Mouse (Mus musculus) midbrain, embryonic 13.5 days (tissue): ENCODE data around the gene 5730596B20Rik. TPM values are rescaled to one million over a fixed set of nuclear protein-coding genes. Genes with fewer than 3 reads are reported as not detected.

Experiments
- ATAC-seq: fragments of 200-750 bp; cut with Nextera tagmentation; 2 replicates; pipeline ENCODE4 v1.8.0; 2017; ENCODE audit warnings: mild to moderate bottlenecking, moderate TSS enrichment, moderate library complexity
- H3K27ac ChIP-seq: fragments of 300-500 bp; sonication (generic); 2 replicates; pipeline ENCODE4 v1.5.1; 2015; ENCODE audit warnings: inconsistent platforms, mild to moderate bottlenecking, moderate library complexity
- H3K27me3 ChIP-seq: fragments of 300-500 bp; sonication (generic); 2 replicates; pipeline ENCODE4 v1.6.1; 2015; ENCODE audit warnings: mild to moderate bottlenecking, inconsistent platforms
- H3K36me3 ChIP-seq: fragments of 300-500 bp; sonication (generic); 2 replicates; pipeline ENCODE4 v1.6.1; 2015; ENCODE audit warnings: mild to moderate bottlenecking, inconsistent platforms
- H3K4me1 ChIP-seq: fragments of 300-500 bp; sonication (generic); replicated peaks from 2 replicates; pipeline ENCODE4 v1.6.1; 2015; ENCODE audit warnings: inconsistent platforms
- H3K4me2 ChIP-seq: fragments of 300-500 bp; sonication (generic); replicated peaks from 2 replicates; pipeline ENCODE4 v1.6.1; 2015; ENCODE audit warnings: moderate library complexity, mild to moderate bottlenecking, inconsistent platforms
- H3K4me3 ChIP-seq: fragments of 300-500 bp; sonication (generic); replicated peaks from 2 replicates; pipeline ENCODE4 v1.5.1; 2015; ENCODE audit warnings: mild to moderate bottlenecking, inconsistent platforms
- H3K9ac ChIP-seq: fragments of 300-500 bp; sonication (generic); replicated peaks from 2 replicates; pipeline ENCODE4 v1.6.1; 2015; ENCODE audit warnings: mild to moderate bottlenecking, inconsistent platforms
- H3K9me3 ChIP-seq: fragments of 300-500 bp; sonication (generic); 2 replicates; pipeline ENCODE4 v1.6.1; 2016; ENCODE audit warnings: mild to moderate bottlenecking, inconsistent platforms
- WGBS: fragments of 180-500 bp; shearing (Covaris S2); methylation state at CpG from one replicate; pipeline ENCODE4 v1.1.7; 2015; 5-methylcytosine and 5-hydroxymethylcytosine counted together
- polyA plus RNA-seq: library from polyadenylated mRNA; unstranded; fragments of >200 nt; fragmentation: Nextera tagmentation; extraction: Ambion mirVana; gene quantifications from 2 replicates; pipeline ENCODE4 v1.2.1, GENCODE M21; 2015

5730596B20Rik gene
- polyA plus RNA-seq, 1 experiment from 2014 or later = not detected

DNA sequence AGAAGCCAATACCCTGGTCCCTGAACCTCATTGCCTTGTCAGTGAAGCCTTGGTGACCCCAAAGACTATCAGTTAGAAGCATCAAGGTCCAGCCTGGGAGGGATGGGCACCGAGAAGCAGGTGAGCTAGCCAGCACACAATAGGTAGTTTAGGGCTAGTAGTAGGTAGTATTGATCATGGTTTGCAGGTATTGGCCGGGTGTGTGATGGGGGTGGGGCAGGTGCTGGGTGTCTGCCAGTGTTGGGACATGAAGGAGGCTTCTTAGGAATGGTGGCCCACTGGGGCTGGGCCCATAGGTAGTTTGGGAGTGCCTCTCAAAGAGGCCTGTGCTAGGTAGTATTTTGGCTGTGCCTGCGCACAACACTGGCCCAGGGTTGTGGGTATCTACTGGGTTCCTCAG lies 37.8 kb downstream of the 5730596B20Rik start:
- WGBS = 12% methylated on average over 3 of the region's 3 CpGs
- Histone ChIP-seq H3K36me3 (no peaks in the 10 kb centered on the region), H3K4me1 (peaks cover 9% of the 10 kb centered on the region), H3K27ac (no peak overlapping the region), H3K9me3 (no peaks in the 10 kb centered on the region), H3K4me3 (no peak overlapping the region), H3K27me3 (peaks cover 100% of the 10 kb centered on the region), H3K4me2 (no peak overlapping the region), H3K9ac (no peak overlapping the region)
- no peak for ATAC-seq

- no peak overlapping the region for H3K9ac ChIP-seq
- no peak for ATAC-seq
- H3K4me2 ChIP-seq = no peak overlapping the region
- H3K27ac ChIP-seq = no peak overlapping the region
- H3K36me3 ChIP-seq = no peaks in the 10 kb centered on the region
- H3K4me1 ChIP-seq = peaks cover 9% of the 10 kb centered on the region
- no peaks in the 10 kb centered on the region for H3K9me3 ChIP-seq
- WGBS = 2% methylated on average over 30 of the region's 30 CpGs
- peaks cover 100% of the 10 kb centered on the region for H3K27me3 ChIP-seq
- no peak overlapping the region for H3K4me3 ChIP-seq
These were observed 38.7 kb downstream of the 5730596B20Rik start for GRCm38 (mm10) chr6:52215771-52216535.

GRCm38 (mm10) chr6:52216691-52217458 lies 39.6 kb downstream of the 5730596B20Rik start:
- Histone ChIP-seq H3K4me3 (peak overlapping the region; percentile 18), H3K27me3 (peaks cover 100% of the 10 kb centered on the region), H3K9ac (no peak overlapping the region; the same call in 1 of the 2 replicates), H3K36me3 (no peaks in the 10 kb centered on the region), H3K4me2 (peak overlapping the region; percentile 37), H3K9me3 (no peaks in the 10 kb centered on the region), H3K27ac (no peak overlapping the region), H3K4me1 (peaks cover 13% of the 10 kb centered on the region)
- no peak for ATAC-seq
- 2% methylated on average over 60 of the region's 60 CpGs for WGBS

- peaks cover 100% of the 10 kb centered on the region for H3K27me3 ChIP-seq
- peak overlapping the region; percentile 18 for H3K4me3 ChIP-seq
- no peaks in the 10 kb centered on the region for H3K9me3 ChIP-seq
- H3K36me3 ChIP-seq = no peaks in the 10 kb centered on the region
- no peak overlapping the region for H3K27ac ChIP-seq
- under 1% methylated on average over 25 of the region's 25 CpGs for WGBS
- no peak overlapping the region; the same call in 1 of the 2 replicates for H3K9ac ChIP-seq
- peaks cover 13% of the 10 kb centered on the region for H3K4me1 ChIP-seq
- no peak for ATAC-seq
- peak overlapping the region; percentile 37 for H3K4me2 ChIP-seq
These were observed 40.1 kb downstream of the 5730596B20Rik start for GRCm38 (mm10) chr6:52217459-52217768.

GRCm38 (mm10) chr6:52217895-52218642 lies 40.8 kb downstream of the 5730596B20Rik start:
- Histone ChIP-seq H3K4me1 (peaks cover 13% of the 10 kb centered on the region), H3K4me2 (peak overlapping the region; percentile 37; the same call in 1 of the 2 replicates), H3K27ac (no peak overlapping the region)

DNA sequence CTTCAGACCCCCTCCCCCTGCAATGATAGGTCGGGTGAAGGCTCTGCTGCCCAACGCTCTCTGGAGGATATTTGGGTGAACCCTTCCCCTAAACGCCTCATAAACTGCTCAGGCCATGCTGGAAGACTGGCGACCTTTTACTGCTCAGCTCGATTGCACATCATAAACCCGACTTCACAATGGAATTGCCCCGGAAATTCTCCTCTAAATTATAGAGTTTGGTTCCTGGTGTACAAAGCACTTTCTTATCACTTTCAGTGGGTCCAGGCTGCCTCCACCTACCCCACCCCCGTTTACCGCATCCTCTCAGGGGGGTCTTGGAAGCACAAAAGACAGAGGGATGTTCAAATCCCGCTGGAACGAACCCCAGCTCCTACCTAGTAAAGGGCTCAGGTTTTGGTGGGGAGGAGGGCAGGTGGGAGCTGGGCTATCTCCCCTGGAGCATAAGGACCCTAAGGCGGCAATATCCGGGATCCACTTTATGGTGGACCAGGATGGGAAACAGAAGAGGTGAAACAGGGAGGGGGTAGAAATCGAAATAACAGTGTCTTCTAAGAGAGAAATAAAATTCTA lies 41.4 kb downstream of the 5730596B20Rik start:
- Histone ChIP-seq H3K27me3 (peaks cover 100% of the 10 kb centered on the region), H3K4me1 (peaks cover 13% of the 10 kb centered on the region), H3K9ac (no peak overlapping the region), H3K4me2 (no peak overlapping the region), H3K36me3 (no peaks in the 10 kb centered on the region), H3K9me3 (no peaks in the 10 kb centered on the region), H3K27ac (no peak overlapping the region), H3K4me3 (no peak overlapping the region)
- no peak for ATAC-seq
- 8% methylated on average over 14 of the region's 14 CpGs for WGBS

More at GRCm38 (mm10) chr6:52217895-52218642, 40.8 kb downstream of the 5730596B20Rik start:
- Histone ChIP-seq H3K9me3 (no peaks in the 10 kb centered on the region), H3K4me3 (peak overlapping the region; percentile 18; the same call in 1 of the 2 replicates), H3K9ac (no peak overlapping the region), H3K36me3 (no peaks in the 10 kb centered on the region), H3K27me3 (peaks cover 100% of the 10 kb centered on the region)
- 4% methylated on average over 23 of the region's 23 CpGs for WGBS
- ATAC-seq = no peak

DNA sequence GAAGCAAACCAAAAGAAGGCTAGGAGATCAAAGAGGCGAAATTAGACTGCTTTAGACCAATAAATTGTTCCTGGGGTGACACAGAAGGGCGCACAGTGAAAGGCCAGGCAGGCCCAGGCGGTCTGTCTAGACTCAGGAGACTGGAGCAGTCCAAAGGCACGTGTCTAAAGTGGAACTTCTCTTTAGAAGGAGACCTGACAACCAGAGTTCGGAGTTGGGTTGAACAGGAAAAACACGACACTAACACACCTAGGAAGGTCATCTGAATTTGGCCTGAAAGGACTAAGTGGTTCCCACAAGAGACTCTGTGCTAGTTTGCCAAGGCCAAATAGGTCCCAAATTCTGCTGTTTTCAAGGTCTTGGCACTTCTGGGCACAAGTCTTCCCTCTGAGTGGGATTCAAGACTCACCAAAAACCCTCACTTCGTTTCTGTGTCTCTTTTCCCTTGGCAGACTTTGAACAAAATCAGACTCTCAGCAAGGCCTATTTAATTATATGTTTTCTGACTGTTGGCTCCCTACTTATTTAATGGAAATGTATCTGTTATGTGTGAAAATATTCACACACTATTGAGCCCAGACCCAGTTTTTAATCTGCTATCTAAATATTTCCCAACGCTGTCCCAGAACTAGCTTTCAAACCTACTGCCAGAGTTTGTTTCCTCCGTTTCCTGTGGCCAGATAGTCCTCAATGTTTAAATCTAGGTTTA lies 42.1 kb downstream of the 5730596B20Rik start:
- Histone ChIP-seq H3K9ac (no peak overlapping the region), H3K4me2 (no peak overlapping the region), H3K27me3 (peaks cover 100% of the 10 kb centered on the region), H3K4me3 (no peak overlapping the region), H3K4me1 (peaks cover 13% of the 10 kb centered on the region), H3K9me3 (no peaks in the 10 kb centered on the region), H3K27ac (no peak overlapping the region), H3K36me3 (no peaks in the 10 kb centered on the region)
- WGBS = 17% methylated on average over 9 of the region's 9 CpGs
- ATAC-seq = no peak

DNA sequence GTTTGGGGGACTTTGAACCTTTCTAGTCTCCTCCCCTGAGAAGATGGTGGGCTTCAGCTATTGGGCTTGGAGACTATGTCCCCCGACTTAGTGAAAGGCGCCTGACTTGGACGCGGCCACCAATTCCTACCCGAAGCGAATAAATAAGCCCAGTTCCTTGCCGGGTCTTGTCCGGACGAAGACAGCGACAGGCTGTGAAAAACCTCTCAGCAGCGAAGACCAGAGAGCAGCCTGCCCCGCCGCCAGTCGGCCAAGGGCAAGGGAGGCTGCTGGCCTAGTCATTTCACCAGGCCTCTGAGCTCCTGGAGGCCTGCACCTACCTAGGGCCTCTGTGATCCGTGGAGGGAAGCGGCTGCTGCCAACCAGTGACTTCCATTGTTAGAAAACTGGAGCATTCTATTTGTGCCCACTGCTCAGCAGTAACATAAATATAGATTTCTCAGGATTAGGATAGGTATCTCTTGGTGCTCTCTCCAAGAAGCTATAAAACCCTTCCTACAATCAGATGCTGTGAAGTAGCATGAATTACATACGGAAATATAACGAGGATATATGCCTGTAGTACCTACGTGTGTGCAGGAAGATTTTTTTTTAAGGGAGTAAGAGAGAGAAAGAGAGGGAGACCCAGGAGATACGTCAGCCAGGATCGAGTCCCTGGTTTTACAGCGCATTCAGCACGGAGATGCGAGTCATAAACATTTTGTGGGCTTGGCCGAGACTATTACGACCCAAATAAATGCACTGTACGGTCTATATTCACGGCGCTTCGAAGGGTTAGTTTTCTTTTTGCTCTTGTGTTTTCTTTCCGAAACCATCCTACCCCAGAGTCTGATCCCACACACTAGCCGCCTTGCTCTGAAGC lies 42.9 kb downstream of the 5730596B20Rik start:
- no peak overlapping the region for H3K4me3 ChIP-seq
- ATAC-seq = no peak
- no peak overlapping the region for H3K4me2 ChIP-seq
- H3K4me1 ChIP-seq = peaks cover 13% of the 10 kb centered on the region
- H3K27me3 ChIP-seq = peaks cover 100% of the 10 kb centered on the region
- no peaks in the 10 kb centered on the region for H3K36me3 ChIP-seq
- 13% methylated on average over 32 of the region's 32 CpGs for WGBS
- H3K27ac ChIP-seq = no peak overlapping the region
- H3K9ac ChIP-seq = no peak overlapping the region
- H3K9me3 ChIP-seq = no peaks in the 10 kb centered on the region

GRCm38 (mm10) chr6:52220865-52221310 lies 43.6 kb downstream of the 5730596B20Rik start:
- H3K27me3 ChIP-seq = peaks cover 100% of the 10 kb centered on the region
- no peak overlapping the region for H3K27ac ChIP-seq
- peak overlapping the region; percentile 44; the same call in 1 of the 2 replicates for H3K4me3 ChIP-seq
- 6% methylated on average over 12 of the region's 12 CpGs for WGBS
- H3K4me1 ChIP-seq = peaks cover 13% of the 10 kb centered on the region
- no peak for ATAC-seq
- no peaks in the 10 kb centered on the region for H3K36me3 ChIP-seq
- H3K4me2 ChIP-seq = peak overlapping the region; percentile 67
- H3K9me3 ChIP-seq = no peaks in the 10 kb centered on the region
- no peak overlapping the region for H3K9ac ChIP-seq

DNA sequence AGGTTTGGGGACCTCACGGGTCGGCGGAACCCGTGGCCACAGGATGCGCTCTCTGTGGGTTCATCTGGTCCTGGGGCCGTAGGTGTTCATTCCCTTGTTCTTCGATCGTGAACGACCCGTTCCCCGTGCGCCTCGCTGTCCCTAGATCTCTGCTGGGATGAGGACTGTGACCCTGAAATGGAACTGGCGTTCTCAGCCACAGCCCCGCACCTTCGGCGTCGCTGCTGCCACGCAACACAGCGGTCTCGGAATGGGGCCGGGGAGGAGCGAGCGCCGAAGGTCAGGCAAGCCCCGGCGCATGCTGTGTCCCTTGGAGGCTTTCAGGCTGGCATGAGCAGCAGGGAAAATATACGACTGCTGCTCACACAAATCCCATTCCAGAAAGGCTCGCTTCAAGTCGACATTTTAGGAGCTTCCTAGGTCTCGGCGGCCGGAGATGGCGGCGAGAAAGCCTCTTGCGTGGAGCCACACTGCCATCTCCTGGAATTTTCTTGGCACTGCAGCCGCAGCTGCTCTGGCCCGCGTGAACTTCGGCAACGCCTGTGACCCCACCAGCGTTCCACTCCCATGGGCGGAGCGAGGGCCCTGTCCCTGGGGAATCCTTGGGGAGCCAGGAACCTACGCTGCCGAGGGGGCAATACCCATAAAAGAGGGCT lies 44.2 kb downstream of the 5730596B20Rik start, which contains the start of gene Hoxa7:
Gene Hoxa7 (minus strand): TSS at position 518 of the 656 bp plus-strand sequence.
- peak; percentile 76 for ATAC-seq
- Histone ChIP-seq H3K27ac (no peak within 1 kb of the TSS), H3K36me3 (no peaks in the 10 kb centered on the region), H3K4me1 (peaks cover 13% of the 10 kb centered on the region), H3K4me3 (peak within 1 kb of the TSS; percentile 44), H3K27me3 (peaks cover 100% of the 10 kb centered on the region), H3K4me2 (peak within 1 kb of the TSS; percentile 67), H3K9ac (peak within 1 kb of the TSS; percentile 59; the same call in 1 of the 2 replicates), H3K9me3 (no peaks in the 10 kb centered on the region)
- 1% methylated on average over 46 of the region's 46 CpGs for WGBS
